Mouse (Mus musculus): ENCODE measurements around the gene Sh3gl1.

- TF ChIP-seq CTCF (conservative IDR thresholded peaks at IDR 0.05; ENCODE audit: low read length) (no peak), NANOG (IDR thresholded peaks at IDR 0.05; ENCODE audit: borderline replicate concordance, low read length) (no peak)
Observed at GRCm38 (mm10) chr17:56011441-56011840, 25.0 kb downstream of the Sh3gl1 start.
